In the genomic region with DNA sequence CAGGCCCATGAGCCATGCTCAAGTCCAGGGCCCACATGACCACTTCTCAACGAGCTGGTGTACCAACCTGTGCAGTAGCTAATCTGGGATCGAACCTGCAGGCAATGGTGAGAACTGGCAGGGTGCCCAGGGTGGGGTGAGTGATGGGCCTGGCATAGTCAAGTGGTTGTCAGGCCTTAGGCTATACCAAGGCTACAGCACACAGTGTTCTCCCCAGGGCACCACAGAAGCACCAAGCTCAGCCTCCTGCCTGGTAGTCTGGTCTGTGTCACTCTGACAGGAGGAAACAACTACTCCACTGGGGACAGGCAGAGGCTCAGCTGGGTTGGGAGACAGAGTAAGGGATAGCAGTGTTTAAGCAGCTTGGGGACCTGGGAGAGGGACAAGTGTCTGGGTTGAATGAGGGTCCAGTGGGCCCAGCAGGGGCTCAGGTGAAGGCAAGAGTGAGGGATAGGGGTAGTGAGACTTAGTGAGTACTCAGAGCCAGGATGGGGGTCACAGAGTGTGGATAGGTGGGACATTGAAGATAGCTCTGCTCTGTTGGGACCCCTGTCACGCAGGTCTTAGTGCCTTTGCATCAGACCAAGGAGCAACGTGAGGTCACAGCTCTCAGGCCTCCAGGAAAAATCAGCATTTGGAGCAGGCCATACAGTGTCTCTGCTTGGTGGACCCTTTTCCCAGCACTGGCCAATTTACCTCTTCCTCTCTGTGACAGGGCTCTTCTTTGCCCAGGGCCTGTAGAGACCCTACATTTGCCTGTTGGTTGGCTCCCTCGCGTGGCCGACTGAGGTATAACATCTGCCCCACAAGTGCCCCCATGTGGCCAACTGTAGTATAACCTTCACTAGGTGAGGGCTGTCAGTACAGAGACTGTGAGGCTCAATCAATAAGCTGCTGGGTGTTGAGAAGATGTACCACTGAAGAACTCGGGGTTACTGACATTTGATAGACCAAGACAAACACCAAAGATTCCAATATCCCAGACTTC, we compare ENCODE assay signal across 8 mouse cellular contexts. TPM values are rescaled to one million over a fixed set of nuclear protein-coding genes. Genes with fewer than 3 reads are reported as not detected.
DNase-seq lines count a peak whose midpoint lies in the region; ATAC-seq and TF ChIP-seq lines count a peak whose summit lies in the region.

No protein-coding gene starts in this region.

- no peak for TF ChIP-seq POLR2A in lung, adult 2 months (IDR thresholded peaks at IDR 0.05; ENCODE audit: borderline replicate concordance, extremely low read depth, low read depth, low read length)

- DNase-seq in ES-CJ7 (ENCODE audit: low read depth, low spot score): peak; percentile 66
- DNase-seq in cerebellum, adult 11 months: peak; percentile 54
- DNase-seq in heart, postnatal 25 days (ENCODE audit: low spot score): peak; percentile 29
- DNase-seq in layer of hippocampus, adult 18-20 months (ENCODE audit: low spot score in 2 of 2): peak; percentile 69 to 91
- DNase-seq in lung, adult 2 months: peak; percentile 85
- peak; percentile 29 for DNase-seq in ovary, adult 18-20 months (ENCODE audit: low spot score)
- peak; percentile 78 for DNase-seq in thymus, postnatal 0 days (ENCODE audit: low spot score)

- no peaks in the 10 kb centered on the region for H3K36me3 ChIP-seq in forebrain, embryonic 15.5 days

- peak; percentile 100 for TF ChIP-seq CTCF in lung, adult 2 months (IDR thresholded peaks at IDR 0.05; ENCODE audit: insufficient read depth, low read length)

- no peak overlapping the region for H3K4me3 ChIP-seq in forebrain, embryonic 15.5 days
- no peak overlapping the region for H3K4me3 ChIP-seq in lung, adult 2 months (replicated peaks; ENCODE audit: extremely low read depth, low read depth, low read length)

- H3K9ac ChIP-seq in forebrain, embryonic 15.5 days (replicated peaks): no peak overlapping the region

- H3K4me2 ChIP-seq in forebrain, embryonic 15.5 days (replicated peaks): no peak overlapping the region

- peak; percentile 84 for ATAC-seq in forebrain, embryonic 15.5 days (replicated peaks)

- H3K27me3 ChIP-seq in forebrain, embryonic 15.5 days: no peaks in the 10 kb centered on the region

- peaks cover 4% of the 10 kb centered on the region for H3K4me1 ChIP-seq in forebrain, embryonic 15.5 days
- no peaks in the 10 kb centered on the region for H3K4me1 ChIP-seq in lung, adult 2 months (ENCODE audit: control insufficient read depth, insufficient read depth, low read length)

- H3K27ac ChIP-seq in forebrain, embryonic 15.5 days (replicated peaks): no peak overlapping the region

- no peaks in the 10 kb centered on the region for H3K9me3 ChIP-seq in forebrain, embryonic 15.5 days

- WGBS in forebrain, embryonic 15.5 days: 29% methylated on average over 8 of the region's 8 CpGs
- 34% methylated on average over 8 of the region's 8 CpGs for WGBS in lung, adult 2 months

- intact Hi-C loops in heart, postnatal 25 days (cut with DNase I): loop anchor here (1.0 kb wide), 1 partner anchor 167 kb away; no protein-coding TSS in a partner anchor

RNA-seq across cellular contexts. Expression of a gene that starts 12.0 kb away (rescaled TPM):
- polyA plus RNA-seq in forebrain, embryonic 15.5 days (2015; fragmentation: Nextera tagmentation; extraction: Ambion mirVana): 4.2 and 4.9 TPM in 2 replicates
- not detected for total RNA-seq in heart, postnatal 25 days (2021)
- under 1 TPM; 0.58 to 0.82 TPM for total RNA-seq in layer of hippocampus, adult 18-20 months (2021)
- polyA plus RNA-seq in lung, adult 2 months (2012; rRNA removed): 0.80 TPM in 1 of 2 replicates, not detected in the other
- polyA plus RNA-seq in thymus, postnatal 0 days (2015; fragmentation: Nextera tagmentation; extraction: Ambion mirVana): 0.37 and 1.2 TPM in 2 replicates

RNA-seq across cellular contexts. Expression of a gene that starts 50.1 kb away (rescaled TPM):
- 0.27 and 0.46 TPM in 2 replicates for polyA plus RNA-seq in forebrain, embryonic 15.5 days (2015; fragmentation: Nextera tagmentation; extraction: Ambion mirVana)
- not detected for total RNA-seq in heart, postnatal 25 days (2021)
- under 1 TPM in 1 of 2 experiments, not detected in 1; 0.52 TPM for total RNA-seq in layer of hippocampus, adult 18-20 months (2021)
- polyA plus RNA-seq in lung, adult 2 months (2012; rRNA removed): 0.96 and 1.2 TPM in 2 replicates
- 2.9 and 3.1 TPM in 2 replicates for polyA plus RNA-seq in thymus, postnatal 0 days (2015; fragmentation: Nextera tagmentation; extraction: Ambion mirVana)

Comparison
In these comparisons a context has a peak if more than half of its experiments do, and no peak if none do; other contexts are left out.
1. DNase-seq: peak in every context shown above with its lines; median percentile 85 in lung, adult 2 months; 80 in layer of hippocampus, adult 18-20 months; 78 in thymus, postnatal 0 days; 66 in ES-CJ7; 54 in cerebellum, adult 11 months; 29 in heart, postnatal 25 days; 29 in ovary, adult 18-20 months.